Mouse (Mus musculus): ENCODE measurements around the gene Plcd4.

DNA sequence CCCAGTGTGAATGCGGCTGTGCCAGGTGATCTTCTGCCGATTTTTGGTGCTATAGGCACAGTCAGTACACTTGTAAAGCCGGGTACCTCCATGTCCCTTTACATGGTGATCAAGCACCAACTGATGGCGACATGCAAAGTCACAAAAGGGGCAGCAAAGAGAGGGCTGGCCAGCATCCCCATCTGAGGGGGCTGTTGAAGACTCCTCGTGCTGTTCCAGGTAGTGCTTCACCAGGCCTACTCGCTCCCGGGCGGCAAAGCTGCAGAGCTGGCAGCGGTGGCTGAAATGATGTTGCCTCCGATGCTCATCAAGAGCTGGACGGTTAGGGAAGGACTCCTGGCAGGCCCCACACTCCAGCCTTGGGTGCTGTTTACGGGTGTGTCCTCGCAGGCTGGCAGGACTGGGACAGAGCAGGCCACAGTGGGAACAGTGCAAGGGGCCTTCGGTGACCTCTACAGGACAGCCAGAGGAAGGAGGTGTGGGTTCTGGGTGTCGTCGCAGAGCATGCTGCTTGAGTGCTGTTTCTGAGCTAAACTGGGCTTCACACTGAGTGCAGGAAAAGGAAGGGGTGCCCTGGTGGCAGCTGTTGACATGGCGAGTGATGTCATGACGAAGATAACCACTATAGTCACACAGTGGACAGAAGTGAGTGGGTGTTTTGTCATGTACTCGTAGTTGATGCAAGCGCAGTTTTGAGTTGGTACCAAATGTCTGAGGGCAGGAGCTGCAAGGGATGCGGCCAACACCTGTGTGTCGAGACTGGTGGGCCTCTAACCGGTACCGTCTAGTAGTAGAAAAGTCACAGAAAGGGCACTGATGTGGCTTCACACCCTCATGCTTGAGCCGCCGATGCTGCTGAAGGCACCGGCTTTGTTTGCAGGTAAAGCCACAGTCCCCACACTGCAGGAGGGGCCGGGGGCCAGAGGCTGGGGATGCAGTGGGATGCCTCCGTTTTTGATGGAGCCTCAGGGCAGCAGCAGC lies 27.3 kb downstream of the Plcd4 start:
- TF ChIP-seq CTCF (conservative IDR thresholded peaks at IDR 0.05; ENCODE audit: insufficient read depth, insufficient read length, low read depth, low read length) = no peak
- TF ChIP-seq POLR2A (IDR thresholded peaks at IDR 0.05; ENCODE audit: low read depth, low read length) = no peak

Data from kidney, adult 2 months (tissue).